Mouse (Mus musculus): ENCODE measurements around the gene Dennd4a. TPM values are rescaled to one million over a fixed set of nuclear protein-coding genes. Genes with fewer than 3 reads are reported as not detected.

The Dennd4a gene
- total and polyA plus RNA-seq, 2 experiments from 2014 or later = 7.1 to 15.2 TPM

DNA sequence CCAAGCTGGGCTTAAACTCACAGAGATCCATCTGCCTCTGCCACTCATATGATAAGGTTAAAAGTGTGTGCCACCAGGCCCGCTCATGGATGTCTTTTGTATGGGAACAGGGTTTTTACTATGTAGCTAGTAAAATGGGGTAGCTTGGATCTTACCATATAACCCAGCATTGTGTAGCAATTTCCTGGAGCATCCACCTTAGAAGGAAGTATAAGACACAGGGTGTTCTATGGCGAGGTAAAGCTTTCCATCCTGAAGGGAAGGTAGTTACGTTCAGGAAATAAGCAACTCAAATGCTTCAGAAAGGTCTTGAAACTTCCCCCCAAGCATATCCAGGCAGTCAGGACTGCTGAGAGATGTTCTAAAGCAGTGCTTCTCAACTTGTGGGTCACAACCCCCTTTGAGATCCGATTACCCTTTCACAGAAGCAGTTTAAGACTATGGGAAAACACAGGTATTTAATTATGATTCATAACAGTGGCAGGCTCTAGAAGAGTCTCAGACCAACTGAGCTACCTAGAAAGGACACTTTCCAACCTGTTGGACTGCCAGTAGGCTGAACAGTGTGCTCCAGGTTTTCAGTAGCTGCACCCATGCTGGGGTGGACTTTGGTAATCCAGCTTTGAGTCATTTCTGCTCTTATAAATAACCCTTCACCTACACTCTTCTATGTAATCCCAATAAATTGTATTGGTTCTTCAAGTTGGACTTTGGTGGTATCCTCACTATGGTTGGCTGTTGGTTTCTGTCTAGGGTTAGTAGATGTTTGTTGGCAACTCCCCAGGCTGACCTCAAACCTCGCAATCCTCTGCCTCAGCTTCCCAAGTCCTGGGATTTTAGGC, 7.5 kb upstream of the Dennd4a start:
- WGBS = 84% methylated on average over 5 of the region's 5 CpGs

DNA sequence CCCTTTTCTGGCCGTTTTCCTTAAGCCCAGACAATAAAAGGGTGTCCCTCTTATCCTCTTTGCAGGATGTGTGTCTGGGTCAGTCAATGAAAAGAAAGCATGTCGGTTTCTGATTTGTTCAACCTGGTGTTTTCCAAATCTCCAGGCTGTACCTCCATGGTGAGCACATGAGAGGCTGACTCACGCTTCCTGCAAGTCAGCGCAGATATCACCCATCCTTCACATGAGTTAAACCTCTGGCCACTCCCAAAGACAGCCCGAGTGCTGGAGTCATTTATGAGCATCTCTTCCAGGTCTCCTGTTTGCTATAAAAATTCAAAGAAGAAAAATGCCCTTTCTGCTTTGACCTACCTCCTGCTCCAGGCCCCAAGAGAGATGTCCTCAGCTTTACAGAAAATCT, 5.3 kb upstream of the Dennd4a start:
- 74% methylated on average over 5 of the region's 5 CpGs for whole genome bisulfite sequencing
- Histone ChIP-seq H3K27ac (ENCODE audit: low read depth, low read length) (no peak overlapping the region), H3K4me1 (ENCODE audit: insufficient read depth, low read length) (no peaks in the 10 kb centered on the region), H3K9me3 (ENCODE audit: low read length) (no peaks in the 10 kb centered on the region), H3K4me3 (ENCODE audit: low read depth, low read length) (no peak overlapping the region), H3K36me3 (ENCODE audit: insufficient read depth, low read length) (no peaks in the 10 kb centered on the region), H3K27me3 (ENCODE audit: insufficient read depth, low read length) (no peaks in the 10 kb centered on the region), H3K9ac (replicated peaks; ENCODE audit: low read length, poor library complexity, severe bottlenecking) (no peak overlapping the region), H3K4me2 (ENCODE audit: low read depth, low read length, poor library complexity, severe bottlenecking) (no peak overlapping the region)
- DNase-seq (ENCODE audit: low spot score) (no peak), ATAC-seq (ENCODE audit: low FRiP score) (no peak)
- TF ChIP-seq CTCF (IDR thresholded peaks at IDR 0.05) = no peak

More for the DNA sequence above, 7.5 kb upstream of the Dennd4a start:
- Histone ChIP-seq H3K27me3 (ENCODE audit: insufficient read depth, low read length) (no peaks in the 10 kb centered on the region), H3K9ac (replicated peaks; ENCODE audit: low read length, poor library complexity, severe bottlenecking) (no peak overlapping the region), H3K4me1 (ENCODE audit: insufficient read depth, low read length) (no peaks in the 10 kb centered on the region), H3K9me3 (ENCODE audit: low read length) (no peaks in the 10 kb centered on the region), H3K4me2 (ENCODE audit: low read depth, low read length, poor library complexity, severe bottlenecking) (no peak overlapping the region), H3K4me3 (ENCODE audit: low read depth, low read length) (no peak overlapping the region), H3K27ac (ENCODE audit: low read depth, low read length) (no peak overlapping the region), H3K36me3 (ENCODE audit: insufficient read depth, low read length) (no peaks in the 10 kb centered on the region)
- no peak for TF ChIP-seq CTCF (IDR thresholded peaks at IDR 0.05)
- ATAC-seq (ENCODE audit: low FRiP score) (no peak), DNase-seq (ENCODE audit: low spot score) (no peak)

DNA sequence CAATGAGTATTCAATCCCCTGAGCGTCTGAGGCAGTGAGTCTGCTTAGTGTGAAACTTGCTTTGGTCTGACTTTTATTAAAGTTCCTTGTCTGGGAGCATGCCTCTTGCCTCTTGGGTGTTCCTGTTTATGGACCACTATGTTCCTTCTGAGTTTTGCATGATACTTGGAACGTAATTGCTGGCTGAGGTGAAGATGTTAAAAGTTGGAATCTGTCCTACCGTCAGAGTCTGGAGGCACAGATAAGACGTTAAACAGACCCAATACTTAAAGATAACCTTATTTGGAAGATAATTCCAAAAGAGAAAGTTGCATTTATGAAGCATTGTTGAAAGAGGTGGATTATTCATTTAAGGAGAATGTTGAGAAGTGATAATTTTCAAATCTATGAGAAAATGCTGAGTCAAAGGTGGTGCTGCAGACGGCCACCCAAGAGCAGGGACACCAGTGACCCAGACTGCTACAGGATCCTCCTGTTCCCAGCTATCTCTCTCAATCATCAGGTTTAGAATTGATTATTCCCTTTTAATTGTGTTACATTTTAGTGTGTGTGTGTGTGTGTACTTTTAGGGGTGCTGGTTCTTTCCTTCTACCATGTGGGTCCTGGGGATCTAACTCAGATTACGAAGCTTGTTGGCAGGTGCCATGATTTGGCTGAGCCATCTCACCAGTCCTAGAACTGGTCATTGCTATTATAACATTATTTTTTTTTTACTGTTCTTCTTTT, 4.6 kb upstream of the Dennd4a start:
- ATAC-seq (ENCODE audit: low FRiP score) = no peak
- Histone ChIP-seq H3K4me2 (ENCODE audit: low read depth, low read length, poor library complexity, severe bottlenecking) (no peak overlapping the region), H3K9me3 (ENCODE audit: low read length) (no peaks in the 10 kb centered on the region), H3K27me3 (ENCODE audit: insufficient read depth, low read length) (no peaks in the 10 kb centered on the region), H3K9ac (replicated peaks; ENCODE audit: low read length, poor library complexity, severe bottlenecking) (no peak overlapping the region), H3K36me3 (ENCODE audit: insufficient read depth, low read length) (no peaks in the 10 kb centered on the region), H3K4me3 (ENCODE audit: low read depth, low read length) (no peak overlapping the region), H3K27ac (ENCODE audit: low read depth, low read length) (no peak overlapping the region), H3K4me1 (ENCODE audit: insufficient read depth, low read length) (no peaks in the 10 kb centered on the region)
- no peak for DNase-seq (ENCODE audit: low spot score)
- no peak for TF ChIP-seq CTCF (IDR thresholded peaks at IDR 0.05)
- 80% methylated on average over 6 of the region's 6 CpGs for WGBS

DNA sequence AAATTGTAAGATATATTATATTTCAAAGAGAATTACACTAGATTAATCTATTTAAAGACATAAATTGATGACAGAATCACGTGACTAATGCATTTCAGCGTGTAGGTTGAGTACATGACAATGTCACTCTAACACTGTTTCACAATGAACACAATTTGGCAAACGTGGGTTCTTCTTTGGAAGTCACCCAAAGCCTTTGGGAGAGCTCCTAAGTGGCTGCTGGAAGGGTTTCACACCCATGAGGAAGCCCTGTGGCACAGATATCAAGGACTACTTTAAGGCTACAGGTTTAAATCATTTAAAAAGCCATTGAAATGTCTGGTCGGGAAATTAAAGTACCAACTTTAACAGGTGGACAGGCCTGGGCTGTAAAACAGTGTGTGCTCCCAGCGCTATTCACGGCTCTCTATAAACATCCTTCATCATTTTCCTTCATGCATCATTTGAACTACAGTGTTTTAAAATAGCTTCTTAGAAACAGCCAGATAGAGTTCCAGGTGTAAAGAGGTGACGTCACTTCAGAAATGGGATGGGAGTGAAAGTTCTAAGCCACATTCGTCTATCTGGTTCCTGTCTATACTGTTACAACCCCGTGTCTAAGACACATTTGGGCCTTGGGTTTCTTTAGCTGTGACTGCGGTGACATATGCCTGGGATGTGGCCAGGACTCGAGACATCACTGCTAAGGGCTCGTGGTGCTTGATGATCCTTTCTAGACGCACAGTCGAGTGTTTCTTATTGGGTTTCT, 3.9 kb upstream of the Dennd4a start:
- Histone ChIP-seq H3K27ac (ENCODE audit: low read depth, low read length) (no peak overlapping the region), H3K9me3 (ENCODE audit: low read length) (no peaks in the 10 kb centered on the region), H3K4me2 (ENCODE audit: low read depth, low read length, poor library complexity, severe bottlenecking) (no peak overlapping the region), H3K27me3 (ENCODE audit: insufficient read depth, low read length) (no peaks in the 10 kb centered on the region), H3K36me3 (ENCODE audit: insufficient read depth, low read length) (no peaks in the 10 kb centered on the region), H3K4me1 (ENCODE audit: insufficient read depth, low read length) (no peaks in the 10 kb centered on the region), H3K4me3 (ENCODE audit: low read depth, low read length) (no peak overlapping the region), H3K9ac (replicated peaks; ENCODE audit: low read length, poor library complexity, severe bottlenecking) (no peak overlapping the region)
- no peak for TF ChIP-seq CTCF (IDR thresholded peaks at IDR 0.05)
- 83% methylated on average over 14 of the region's 14 CpGs for WGBS
- DNase-seq (ENCODE audit: low spot score) (no peak), ATAC-seq (ENCODE audit: low FRiP score) (no peak)

DNA sequence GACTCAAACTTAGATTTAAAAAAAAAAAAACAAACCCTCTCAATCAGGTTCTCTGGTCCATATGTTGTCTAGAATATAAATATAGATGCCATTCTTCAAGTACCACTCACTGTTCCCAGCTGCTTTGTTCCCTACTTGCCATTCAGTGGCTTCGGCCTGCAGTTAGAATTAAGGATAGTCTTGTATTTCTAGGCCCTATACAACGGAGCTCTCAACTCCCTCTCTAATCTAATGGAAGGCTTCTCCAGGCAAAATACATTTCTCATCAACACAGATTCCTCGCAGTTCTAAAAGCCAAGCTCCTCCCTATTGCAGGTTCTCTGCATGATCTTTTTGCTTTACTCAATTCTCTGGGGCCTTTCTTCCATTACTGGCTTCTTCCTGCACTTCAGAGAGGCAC, 1.3 kb upstream of the Dennd4a start:
- Histone ChIP-seq H3K36me3 (ENCODE audit: insufficient read depth, low read length) (no peaks in the 10 kb centered on the region), H3K4me2 (ENCODE audit: low read depth, low read length, poor library complexity, severe bottlenecking) (no peak overlapping the region), H3K9ac (replicated peaks; ENCODE audit: low read length, poor library complexity, severe bottlenecking) (no peak overlapping the region), H3K4me1 (ENCODE audit: insufficient read depth, low read length) (peaks cover 5% of the 10 kb centered on the region; the same call in 1 of the 2 replicates), H3K4me3 (ENCODE audit: low read depth, low read length) (no peak overlapping the region), H3K27me3 (ENCODE audit: insufficient read depth, low read length) (no peaks in the 10 kb centered on the region), H3K27ac (ENCODE audit: low read depth, low read length) (no peak overlapping the region), H3K9me3 (ENCODE audit: low read length) (no peaks in the 10 kb centered on the region)
- DNase-seq (ENCODE audit: low spot score) = no peak
- no peak for ATAC-seq (ENCODE audit: low FRiP score)
- TF ChIP-seq CTCF (IDR thresholded peaks at IDR 0.05) = no peak
- 66% methylated on average over 3 of the region's 3 CpGs for WGBS

Measured in midbrain, postnatal 0 days (tissue).